Mouse (Mus musculus): ENCODE results near the gene Nfe2l1. TPM values are rescaled to one million over a fixed set of nuclear protein-coding genes. Genes with fewer than 3 reads are reported as not detected.

The Nfe2l1 gene
- polyA plus RNA-seq, 1 experiment from 2014 or later, result 51.8 TPM

DNA sequence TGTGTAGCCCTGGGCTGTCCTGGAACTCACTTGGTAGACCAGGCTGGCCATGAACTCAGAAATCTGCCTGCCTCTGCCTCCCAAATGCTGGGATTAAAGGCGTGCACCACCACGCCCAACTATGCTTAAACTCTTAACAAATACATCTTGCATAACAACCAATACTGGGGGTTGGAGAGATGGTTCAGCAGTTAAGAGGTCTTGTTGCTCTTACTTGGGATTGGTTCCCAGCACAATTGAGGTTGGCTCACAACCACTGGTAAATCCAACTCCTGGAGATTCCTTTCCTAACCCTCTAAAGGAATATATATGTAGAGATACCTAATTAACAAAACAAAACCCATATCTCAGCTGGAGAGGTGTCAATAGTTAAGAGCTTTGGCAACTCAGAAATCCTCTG lies 33.7 kb downstream of the Nfe2l1 start:
- 92% methylated on average over 2 of the region's 2 CpGs for WGBS
- H3K36me3 ChIP-seq (ENCODE audit: insufficient read depth, low read length), result no peaks in the 10 kb centered on the region
- H3K27ac ChIP-seq (ENCODE audit: low read length), result no peak overlapping the region
- ATAC-seq (no peak), DNase-seq (ENCODE audit: low spot score) (no peak)
- H3K27me3 ChIP-seq (replicated peaks; ENCODE audit: insufficient read depth, low read length), result no peaks in the 10 kb centered on the region
- H3K9me3 ChIP-seq (ENCODE audit: low read length), result no peaks in the 10 kb centered on the region
- no peak overlapping the region for H3K9ac ChIP-seq (replicated peaks; ENCODE audit: low read depth)
- TF ChIP-seq EP300 (IDR thresholded peaks at IDR 0.05), result no peak
- TF ChIP-seq CTCF (IDR thresholded peaks at IDR 0.05), result no peak
- H3K4me1 ChIP-seq (ENCODE audit: insufficient read depth, low read depth, low read length), result no peaks in the 10 kb centered on the region
- H3K4me3 ChIP-seq (ENCODE audit: low read depth, low read length), result no peak overlapping the region
- no peak overlapping the region for H3K4me2 ChIP-seq (replicated peaks; ENCODE audit: low read depth, low read length)

DNA sequence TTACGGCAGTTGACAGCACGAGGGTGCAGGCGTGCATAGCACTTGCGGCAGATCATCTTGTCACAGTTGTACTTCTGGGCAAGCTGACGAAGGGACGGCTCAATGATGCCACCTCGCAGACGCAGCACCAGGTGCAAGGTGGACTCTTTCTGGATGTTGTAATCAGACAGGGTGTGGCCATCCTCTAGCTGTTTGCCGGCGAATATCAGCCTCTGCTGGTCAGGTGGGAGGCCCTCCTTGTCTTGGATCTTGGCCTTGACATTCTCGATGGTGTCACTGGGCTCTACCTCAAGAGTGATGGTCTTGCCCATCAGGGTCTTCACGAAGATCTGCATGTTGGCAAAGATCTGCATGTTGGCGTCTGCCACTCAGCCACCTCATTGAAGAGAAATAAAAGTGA lies 34.3 kb downstream of the Nfe2l1 start:
- Histone ChIP-seq H3K36me3 (ENCODE audit: insufficient read depth, low read length) (no peaks in the 10 kb centered on the region), H3K9ac (replicated peaks; ENCODE audit: low read depth) (no peak overlapping the region)
- no peak for ATAC-seq

DNA sequence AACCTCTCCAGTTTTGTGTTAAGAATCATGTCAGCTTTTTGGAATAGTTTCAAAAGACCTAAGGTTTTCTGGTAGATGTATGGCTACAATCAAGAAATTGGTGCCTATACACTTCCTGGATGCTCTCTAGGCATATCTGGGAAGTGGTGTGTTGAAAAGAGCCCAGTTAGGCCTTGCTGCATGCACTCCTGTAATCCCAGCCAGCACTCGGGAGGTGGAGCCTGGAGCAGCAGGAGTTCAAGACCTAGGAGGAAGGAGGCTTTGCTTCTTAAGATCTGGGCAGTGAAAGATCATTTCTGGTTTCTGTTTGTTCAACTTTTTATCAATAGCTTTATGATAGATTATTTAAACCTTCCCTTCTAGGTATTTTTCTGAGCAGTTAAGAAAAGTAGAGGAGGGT lies 39.1 kb downstream of the Nfe2l1 start:
- 4% methylated on average over 1 of the region's 1 CpGs for WGBS
- no peaks in the 10 kb centered on the region for H3K9me3 ChIP-seq (ENCODE audit: low read length)
- no peak overlapping the region for H3K27ac ChIP-seq (ENCODE audit: low read length)
- no peak overlapping the region for H3K9ac ChIP-seq (replicated peaks; ENCODE audit: low read depth)
- peaks cover 5% of the 10 kb centered on the region; the same call in 1 of the 2 replicates for H3K4me1 ChIP-seq (ENCODE audit: insufficient read depth, low read depth, low read length)
- ATAC-seq, result no peak
- no peaks in the 10 kb centered on the region for H3K36me3 ChIP-seq (ENCODE audit: insufficient read depth, low read length)
- no peak overlapping the region for H3K4me3 ChIP-seq (ENCODE audit: low read depth, low read length)
- no peak for DNase-seq (ENCODE audit: low spot score)
- no peak for TF ChIP-seq CTCF (IDR thresholded peaks at IDR 0.05)
- no peak for TF ChIP-seq EP300 (IDR thresholded peaks at IDR 0.05)
- H3K27me3 ChIP-seq (replicated peaks; ENCODE audit: insufficient read depth, low read length), result no peaks in the 10 kb centered on the region
- H3K4me2 ChIP-seq (replicated peaks; ENCODE audit: low read depth, low read length), result no peak overlapping the region

More for the DNA sequence above, 34.3 kb downstream of the Nfe2l1 start:
- no peak for DNase-seq (ENCODE audit: low spot score)
- WGBS, result 89% methylated on average over 13 of the region's 13 CpGs
- Histone ChIP-seq H3K4me2 (replicated peaks; ENCODE audit: low read depth, low read length) (no peak overlapping the region), H3K27me3 (replicated peaks; ENCODE audit: insufficient read depth, low read length) (no peaks in the 10 kb centered on the region), H3K27ac (ENCODE audit: low read length) (no peak overlapping the region), H3K9me3 (ENCODE audit: low read length) (no peaks in the 10 kb centered on the region), H3K4me3 (ENCODE audit: low read depth, low read length) (no peak overlapping the region), H3K4me1 (ENCODE audit: insufficient read depth, low read depth, low read length) (no peaks in the 10 kb centered on the region)
- no peak for TF ChIP-seq CTCF (IDR thresholded peaks at IDR 0.05)
- TF ChIP-seq EP300 (IDR thresholded peaks at IDR 0.05), result no peak

DNA sequence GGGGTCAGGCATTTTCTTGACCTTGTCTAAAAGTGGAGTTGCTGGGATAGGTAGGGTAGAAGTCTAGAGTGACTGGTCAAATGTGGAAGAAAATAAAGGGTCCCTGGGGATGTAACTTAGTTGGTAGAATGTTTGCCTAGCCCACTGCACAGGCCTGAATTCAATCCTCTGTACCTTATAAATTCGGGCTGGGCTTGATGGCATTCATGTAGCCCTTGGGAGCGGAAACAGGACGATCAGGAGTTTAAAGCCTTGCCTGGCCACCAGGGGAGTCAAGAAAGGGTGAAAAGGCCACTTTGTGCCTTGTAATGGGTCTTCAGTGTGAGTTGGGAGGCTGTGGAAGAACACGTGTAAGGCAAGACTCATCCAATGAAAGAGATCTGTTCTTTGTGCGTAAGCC lies 39.8 kb downstream of the Nfe2l1 start:
- Histone ChIP-seq H3K36me3 (ENCODE audit: insufficient read depth, low read length) (no peaks in the 10 kb centered on the region), H3K4me2 (replicated peaks; ENCODE audit: low read depth, low read length) (peak overlapping the region; percentile 49), H3K27ac (ENCODE audit: low read length) (no peak overlapping the region), H3K4me1 (ENCODE audit: insufficient read depth, low read depth, low read length) (peaks cover 5% of the 10 kb centered on the region; the same call in 1 of the 2 replicates), H3K9ac (replicated peaks; ENCODE audit: low read depth) (peak overlapping the region; percentile 58; the same call in 1 of the 2 replicates), H3K27me3 (replicated peaks; ENCODE audit: insufficient read depth, low read length) (no peaks in the 10 kb centered on the region), H3K4me3 (ENCODE audit: low read depth, low read length) (peak overlapping the region; percentile 84), H3K9me3 (ENCODE audit: low read length) (no peaks in the 10 kb centered on the region)
- ATAC-seq, result no peak
- no peak for TF ChIP-seq EP300 (IDR thresholded peaks at IDR 0.05)
- TF ChIP-seq CTCF (IDR thresholded peaks at IDR 0.05), result peak; percentile 44
- DNase-seq (ENCODE audit: low spot score), result no peak
- WGBS, result 9% methylated on average over 5 of the region's 5 CpGs

DNA sequence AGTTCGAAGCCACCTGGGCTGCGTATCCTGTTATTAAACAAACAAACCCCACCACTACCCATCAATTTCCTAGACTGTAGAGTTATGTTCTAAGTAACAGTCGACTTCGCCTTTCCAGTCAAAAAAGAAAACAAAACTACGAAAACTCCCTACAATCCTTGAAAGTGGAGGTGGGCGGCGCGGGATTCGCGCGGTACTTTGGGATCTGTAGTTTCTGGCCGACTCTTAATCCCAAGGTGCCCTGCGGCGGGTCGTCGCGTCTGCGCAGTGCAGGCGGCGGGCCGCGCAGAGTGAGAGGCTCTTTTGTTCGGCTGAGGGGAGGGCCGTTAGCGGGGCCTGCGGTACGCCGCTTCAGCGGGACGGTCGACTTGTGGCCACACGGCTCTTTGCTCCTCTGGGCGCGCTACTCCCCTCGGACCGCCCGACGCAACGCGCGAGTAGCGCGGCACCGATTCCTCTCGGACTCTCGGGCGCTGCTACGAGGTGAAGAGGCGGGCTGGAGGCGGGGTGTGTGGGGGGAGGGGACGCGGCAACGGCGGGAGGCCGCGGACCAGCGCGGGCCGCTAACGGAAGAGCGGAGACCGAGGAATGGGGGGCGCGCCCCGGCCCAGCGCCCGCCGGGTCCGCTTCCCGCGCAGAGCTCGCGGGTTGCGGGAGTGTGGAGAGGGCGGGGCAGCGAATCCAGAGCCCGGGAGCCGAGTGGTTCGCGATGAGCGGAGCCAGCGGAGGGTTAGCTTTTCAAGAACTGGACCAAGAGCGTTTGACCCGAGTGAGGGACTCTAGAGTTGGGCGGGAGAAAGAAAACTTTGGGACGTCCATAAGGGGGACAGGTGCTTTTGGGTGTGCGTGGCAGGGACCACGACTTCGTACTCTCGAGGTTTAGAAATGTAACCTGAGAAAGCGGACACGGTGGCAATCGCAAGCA lies 40.6 kb downstream of the Nfe2l1 start, which contains the start of gene Cbx1:
Gene Cbx1, plus strand, starts transcription at position 257 of the 925 bp plus-strand sequence.
- Histone ChIP-seq H3K4me3 (ENCODE audit: low read depth, low read length) (peak within 1 kb of the TSS; percentile 84), H3K36me3 (ENCODE audit: insufficient read depth, low read length) (no peaks in the 10 kb centered on the region), H3K9ac (replicated peaks; ENCODE audit: low read depth) (peak within 1 kb of the TSS; percentile 58), H3K4me2 (replicated peaks; ENCODE audit: low read depth, low read length) (peak within 1 kb of the TSS; percentile 49), H3K27ac (ENCODE audit: low read length) (peak within 1 kb of the TSS; percentile 81), H3K27me3 (replicated peaks; ENCODE audit: insufficient read depth, low read length) (no peaks in the 10 kb centered on the region), H3K9me3 (ENCODE audit: low read length) (no peaks in the 10 kb centered on the region), H3K4me1 (ENCODE audit: insufficient read depth, low read depth, low read length) (peaks cover 5% of the 10 kb centered on the region; the same call in 1 of the 2 replicates)
- peak; percentile 96 for DNase-seq (ENCODE audit: low spot score)
- under 1% methylated on average over 92 of the region's 93 CpGs for WGBS
- peak; percentile 98 for ATAC-seq
- 0 out of 2 replicates have a peak, but pooled peaks have one; percentile 22 for TF ChIP-seq EP300 (IDR thresholded peaks at IDR 0.05)
- no peak for TF ChIP-seq CTCF (IDR thresholded peaks at IDR 0.05)

DNA sequence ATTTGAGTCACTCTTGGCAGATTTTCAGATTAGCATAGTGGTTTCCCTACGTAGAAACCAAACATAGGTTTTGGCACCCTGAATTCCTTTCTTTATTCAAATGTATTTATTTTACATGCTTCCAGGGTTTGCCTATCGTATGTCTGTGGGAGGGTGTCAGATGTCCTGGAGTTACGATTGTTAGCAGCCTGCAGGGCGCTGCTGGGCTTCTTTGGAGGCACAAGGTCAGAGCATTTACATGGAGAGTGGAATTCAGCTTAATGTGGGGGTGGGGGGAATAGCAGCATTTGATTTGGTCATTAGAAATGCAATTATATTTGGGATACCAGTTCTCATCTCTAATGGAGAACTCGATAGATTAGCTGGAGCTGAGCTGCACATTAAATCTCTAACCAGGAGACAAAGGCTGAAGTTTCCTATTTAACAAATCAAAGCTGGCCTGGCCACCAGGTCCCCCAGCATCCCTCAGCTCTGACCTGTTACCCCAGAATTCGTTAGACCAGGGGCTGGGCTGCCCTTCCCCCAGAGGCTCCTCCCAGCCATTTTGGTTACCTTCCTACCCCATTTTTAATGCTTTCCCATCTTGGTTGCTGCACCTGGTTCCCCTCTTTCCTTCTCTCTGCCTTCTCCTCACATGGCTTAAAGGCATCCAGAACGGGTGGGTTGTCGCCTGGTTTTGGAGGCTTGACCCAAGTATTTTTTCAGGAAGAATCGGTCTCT lies 42.9 kb downstream of the Nfe2l1 start:
- WGBS, result 33% methylated on average over 9 of the region's 9 CpGs

More for the DNA sequence above, 42.9 kb downstream of the Nfe2l1 start:
- H3K4me1 ChIP-seq (ENCODE audit: insufficient read depth, low read depth, low read length), result peaks cover 5% of the 10 kb centered on the region; the same call in 1 of the 2 replicates
- H3K27ac ChIP-seq (ENCODE audit: low read length), result no peak overlapping the region
- no peaks in the 10 kb centered on the region for H3K27me3 ChIP-seq (replicated peaks; ENCODE audit: insufficient read depth, low read length)
- TF ChIP-seq CTCF (IDR thresholded peaks at IDR 0.05), result no peak
- no peak for TF ChIP-seq EP300 (IDR thresholded peaks at IDR 0.05)
- no peaks in the 10 kb centered on the region for H3K9me3 ChIP-seq (ENCODE audit: low read length)
- H3K4me3 ChIP-seq (ENCODE audit: low read depth, low read length), result no peak overlapping the region
- no peaks in the 10 kb centered on the region for H3K36me3 ChIP-seq (ENCODE audit: insufficient read depth, low read length)
- no peak overlapping the region for H3K4me2 ChIP-seq (replicated peaks; ENCODE audit: low read depth, low read length)
- no peak for DNase-seq (ENCODE audit: low spot score)
- ATAC-seq, result no peak
- no peak overlapping the region for H3K9ac ChIP-seq (replicated peaks; ENCODE audit: low read depth)
